Mouse (Mus musculus) mesoderm, embryonic 11.5 days (tissue): ENCODE measurements around the gene Alx1.
A peak's percentile ranks its signal among the peaks of the same experiment; 100 is the strongest.

Source experiments
- DNase-seq: peaks from one replicate; pipeline ENCODE4 v3.0.0-alpha.2; 2012; ENCODE audit warnings: low read depth, low spot score

The Alx1 gene

DNA sequence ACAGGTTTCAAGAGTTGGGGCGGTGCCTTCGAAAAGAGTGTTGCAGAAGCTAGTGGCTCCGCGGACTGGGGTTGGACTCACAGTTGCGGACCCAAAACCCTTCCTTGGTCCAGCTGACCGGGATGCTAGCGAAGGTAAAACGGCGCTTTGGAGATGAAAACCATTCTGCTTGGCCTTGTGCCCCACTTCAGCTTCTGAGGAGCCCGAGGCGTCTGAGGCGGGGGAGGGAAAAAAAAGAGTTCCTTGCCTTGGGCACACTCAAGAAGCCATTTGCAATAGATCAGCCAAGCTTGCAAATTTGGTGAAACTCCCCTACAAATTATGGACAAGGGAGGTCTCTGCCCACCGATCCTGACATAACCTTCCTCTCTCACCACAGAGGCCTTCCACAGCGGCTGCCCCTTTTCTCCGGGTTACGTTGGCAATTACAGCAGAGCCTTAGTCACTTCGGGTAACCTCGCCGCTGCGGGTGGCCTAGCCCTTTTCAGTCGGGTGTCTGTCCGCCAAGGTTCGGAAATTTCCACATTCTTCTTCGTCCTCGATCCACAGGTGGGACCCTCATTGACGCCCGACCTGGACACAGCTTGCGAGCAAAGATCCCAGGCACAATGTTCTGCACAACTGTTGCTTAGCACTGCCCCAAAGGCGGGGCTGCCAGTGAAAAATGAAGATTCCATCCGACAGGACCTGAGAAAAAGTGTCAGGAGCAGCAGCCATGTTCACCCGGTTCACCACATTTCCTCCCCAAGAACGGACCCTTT is at the start of gene Alx1:
TSS of gene Alx1 (minus strand) at position 486 of the 761 bp plus-strand sequence.
- no peak for DNase-seq

DNA sequence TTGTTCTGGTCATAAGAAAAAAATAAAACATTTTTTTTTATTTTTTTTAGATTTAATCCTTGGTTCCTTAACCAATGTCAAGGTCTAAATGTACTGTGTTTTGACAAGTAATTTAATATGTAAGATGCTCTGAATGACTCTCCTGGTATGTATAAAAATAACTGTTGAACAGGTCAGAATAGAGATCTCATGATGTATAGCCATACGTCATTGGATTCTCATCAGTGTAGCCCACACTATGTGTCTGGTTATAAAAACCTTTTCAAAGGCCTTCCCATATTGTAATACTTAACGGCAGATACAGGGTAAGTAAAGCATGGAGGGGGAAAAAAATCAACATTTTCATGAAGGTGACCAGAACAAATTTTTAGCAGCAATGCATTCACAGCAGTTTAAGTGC is 19.6 kb upstream of the Alx1 start:
- no peak for DNase-seq

- DNase-seq, result no peak
Measured at GRCm38 (mm10) chr10:103046623-103047022, 16.6 kb upstream of the Alx1 start.

GRCm38 (mm10) chr10:103045019-103045418 is 15.0 kb upstream of the Alx1 start:
- no peak for DNase-seq

- DNase-seq, result no peak
Measured at GRCm38 (mm10) chr10:103035002-103035640, 5.1 kb upstream of the Alx1 start.

- DNase-seq, result no peak
Measured at GRCm38 (mm10) chr10:103030931-103031330, 916 bp upstream of the Alx1 start.

- DNase-seq, result no peak
Measured at GRCm38 (mm10) chr10:103029132-103029729, 784 bp downstream of the Alx1 start.

- DNase-seq, result peak; percentile 69
Measured at GRCm38 (mm10) chr10:103028253-103029131, 1.5 kb downstream of the Alx1 start.

DNA sequence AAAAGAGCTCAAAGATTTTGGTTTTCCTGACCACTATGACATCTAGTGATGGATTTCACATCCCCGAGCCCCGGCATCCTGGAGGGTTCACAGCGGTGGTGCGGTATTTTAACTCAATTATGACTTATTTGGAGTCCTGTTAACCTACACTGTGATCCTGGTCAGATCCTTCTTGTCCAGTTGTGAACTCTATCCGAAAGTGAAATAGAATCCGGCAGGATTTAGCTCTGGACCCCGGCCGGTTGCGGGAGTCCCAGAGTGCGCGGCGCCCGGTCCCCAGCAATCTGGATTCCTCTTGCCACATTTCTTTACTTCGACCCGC is 2.1 kb downstream of the Alx1 start:
- DNase-seq, result no peak

DNA sequence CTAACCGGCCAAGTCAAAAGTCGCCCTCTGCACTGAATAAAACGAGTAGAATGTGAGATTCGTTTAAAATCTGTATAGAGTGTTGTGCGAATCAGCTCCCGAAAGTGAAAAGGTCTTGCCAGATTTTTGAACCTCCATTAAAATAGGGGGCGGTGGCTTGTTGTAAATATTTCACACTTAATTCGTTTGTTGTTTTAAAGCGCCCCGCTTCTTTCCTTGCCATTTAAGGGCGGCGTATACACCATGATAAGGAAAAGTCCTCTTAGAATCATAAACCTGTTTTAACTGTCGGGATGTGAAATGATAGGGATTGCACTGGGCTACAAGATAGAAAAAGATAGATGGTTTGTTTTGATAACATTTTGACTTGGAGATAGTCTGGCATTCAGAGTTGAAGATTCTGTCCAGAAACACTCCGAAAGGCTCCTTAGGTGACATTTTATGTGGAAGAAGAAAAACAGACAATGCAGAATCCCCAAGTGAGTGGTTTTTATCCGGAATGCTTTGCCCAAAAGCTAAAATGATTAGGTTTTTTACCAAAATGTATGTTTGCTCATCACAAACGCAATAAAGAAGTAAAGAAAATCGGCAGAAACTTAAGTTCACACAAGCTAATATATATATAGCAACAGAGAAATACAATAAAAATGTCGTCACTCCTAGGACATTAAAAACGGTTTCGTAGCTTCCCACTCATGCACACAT is 2.6 kb downstream of the Alx1 start:
- no peak for DNase-seq

DNA sequence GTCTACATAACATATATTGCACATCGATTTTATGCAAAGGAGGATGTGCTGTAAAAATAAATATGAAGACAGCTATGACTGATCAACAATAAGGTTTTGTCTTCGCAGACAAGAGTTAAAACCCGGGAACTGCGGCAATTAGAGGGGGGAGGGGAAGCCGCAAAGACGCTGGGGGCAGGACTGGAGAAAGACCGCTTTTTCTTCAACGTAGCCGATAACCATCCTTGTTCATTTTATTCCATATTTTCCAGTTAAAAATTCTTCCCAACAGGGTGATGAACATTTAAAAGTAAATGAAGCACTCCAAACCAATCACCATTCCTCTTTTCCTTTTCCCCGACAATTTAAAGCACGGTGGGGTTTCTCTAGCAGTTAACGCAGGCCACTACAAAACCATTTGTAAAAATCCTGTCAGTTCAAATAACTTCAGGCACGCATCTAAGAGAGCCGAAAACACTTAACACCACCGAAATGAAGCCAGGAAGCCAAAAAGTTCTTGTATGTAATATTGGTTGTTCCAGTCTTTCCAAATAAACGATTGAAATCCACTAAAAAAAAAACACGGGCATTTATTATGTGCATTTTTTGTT is 3.3 kb downstream of the Alx1 start:
- no peak for DNase-seq

DNA sequence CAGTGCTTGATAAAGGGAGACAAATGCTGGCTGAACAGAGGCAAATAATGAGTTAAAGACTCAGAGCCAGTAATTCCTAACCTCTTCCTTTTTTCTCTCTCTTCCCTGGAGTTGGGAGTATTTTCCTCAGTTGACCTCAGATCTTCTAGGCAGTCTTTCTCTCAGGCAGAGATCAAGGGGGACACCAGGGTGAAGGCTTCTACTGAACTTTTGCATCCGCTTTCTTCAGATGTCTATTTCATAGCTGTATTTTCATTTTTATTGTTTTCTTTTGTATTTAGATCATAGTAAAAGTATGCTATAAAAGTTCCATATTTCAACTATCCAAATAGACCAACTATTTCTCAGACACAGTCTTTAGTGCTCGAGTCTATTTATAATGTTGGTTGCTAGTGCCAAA is 27.5 kb downstream of the Alx1 start:
- DNase-seq, result no peak

GRCm38 (mm10) chr10:103000902-103001301 is 29.1 kb downstream of the Alx1 start:
- DNase-seq, result peak; percentile 44

- DNase-seq, result no peak
Measured at GRCm38 (mm10) chr10:102999584-102999983, 30.4 kb downstream of the Alx1 start.

DNA sequence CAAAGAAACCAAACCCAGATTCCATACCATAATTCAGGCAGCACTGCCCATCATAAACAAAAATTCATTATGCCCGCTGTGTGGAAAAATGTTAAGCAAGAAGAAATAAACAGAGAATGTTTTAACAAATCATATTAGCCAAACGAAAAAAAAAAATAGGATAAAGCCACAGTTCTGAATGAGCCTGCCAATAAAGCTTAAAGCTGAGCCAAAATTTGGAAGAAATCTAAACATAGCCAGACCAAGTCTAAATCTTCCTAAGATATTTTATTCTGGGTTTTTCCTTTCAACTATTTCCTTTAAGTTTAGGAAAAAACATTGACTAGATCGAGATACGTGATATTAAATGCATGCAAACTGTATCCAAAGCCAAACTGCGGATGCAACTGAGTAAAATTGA is 54.9 kb downstream of the Alx1 start:
- DNase-seq, result no peak

GRCm38 (mm10) chr10:102959602-102960001 is 70.4 kb downstream of the Alx1 start:
- DNase-seq, result no peak
